Mouse (Mus musculus) cortical plate, adult 2 months (tissue): ENCODE data around the gene Fabp6.

Experiments
- CTCF ChIP-seq: fragments of 200-500 bp; IDR thresholded peaks from 2 replicates; pipeline ENCODE4 v1.5.1; 2011; ENCODE audit warnings: mild to moderate bottlenecking, control low read depth, low read length; ENCODE audit not compliant: insufficient read depth; ENCODE audit errors: extremely low read depth
- POLR2A ChIP-seq: fragments of 200-500 bp; IDR thresholded peaks from 2 replicates; pipeline ENCODE4 v1.6.1; 2011; ENCODE audit warnings: mild to moderate bottlenecking, low read length, control low read depth; ENCODE audit not compliant: insufficient read depth; ENCODE audit errors: extremely low read depth

DNA sequence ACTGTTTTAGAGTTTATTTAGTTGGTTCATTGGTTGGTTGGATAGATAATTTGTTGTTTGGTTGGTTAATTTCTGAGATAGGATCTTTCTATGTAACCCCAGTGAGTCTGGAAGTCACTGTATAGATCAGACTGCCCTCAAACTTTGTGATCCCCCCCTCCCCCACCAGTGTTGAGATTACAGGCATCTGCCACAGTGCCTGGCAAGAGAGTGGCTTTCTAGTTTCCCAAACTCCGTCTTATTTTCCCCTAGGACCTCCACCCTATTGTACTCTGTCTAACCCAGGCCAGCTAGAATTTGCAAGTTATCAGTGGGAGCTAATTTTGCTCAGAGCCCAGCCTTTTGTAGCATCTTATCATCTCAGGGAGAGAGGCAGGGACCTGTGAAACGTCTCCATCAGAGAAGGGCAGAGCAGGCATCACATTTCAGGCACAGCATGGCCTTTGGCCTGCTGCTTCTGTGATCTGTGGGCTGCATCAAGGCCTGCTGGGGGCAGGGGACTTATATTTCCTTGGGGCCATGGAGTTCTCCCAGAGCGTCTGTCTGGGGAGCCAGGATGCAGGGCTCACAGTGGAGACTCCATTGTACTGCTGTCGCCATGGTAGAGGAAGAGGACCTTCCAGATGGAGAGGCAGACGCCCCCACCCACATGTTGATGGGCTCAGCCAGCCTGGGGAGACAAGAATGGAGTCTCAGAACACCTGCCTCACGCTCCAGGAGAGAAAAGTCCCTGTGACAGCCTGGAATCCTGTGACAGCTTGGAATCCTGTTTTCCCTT lies 41.6 kb downstream of the Fabp6 start:
- TF ChIP-seq POLR2A (no peak), CTCF (no peak)
